In the genomic region with DNA sequence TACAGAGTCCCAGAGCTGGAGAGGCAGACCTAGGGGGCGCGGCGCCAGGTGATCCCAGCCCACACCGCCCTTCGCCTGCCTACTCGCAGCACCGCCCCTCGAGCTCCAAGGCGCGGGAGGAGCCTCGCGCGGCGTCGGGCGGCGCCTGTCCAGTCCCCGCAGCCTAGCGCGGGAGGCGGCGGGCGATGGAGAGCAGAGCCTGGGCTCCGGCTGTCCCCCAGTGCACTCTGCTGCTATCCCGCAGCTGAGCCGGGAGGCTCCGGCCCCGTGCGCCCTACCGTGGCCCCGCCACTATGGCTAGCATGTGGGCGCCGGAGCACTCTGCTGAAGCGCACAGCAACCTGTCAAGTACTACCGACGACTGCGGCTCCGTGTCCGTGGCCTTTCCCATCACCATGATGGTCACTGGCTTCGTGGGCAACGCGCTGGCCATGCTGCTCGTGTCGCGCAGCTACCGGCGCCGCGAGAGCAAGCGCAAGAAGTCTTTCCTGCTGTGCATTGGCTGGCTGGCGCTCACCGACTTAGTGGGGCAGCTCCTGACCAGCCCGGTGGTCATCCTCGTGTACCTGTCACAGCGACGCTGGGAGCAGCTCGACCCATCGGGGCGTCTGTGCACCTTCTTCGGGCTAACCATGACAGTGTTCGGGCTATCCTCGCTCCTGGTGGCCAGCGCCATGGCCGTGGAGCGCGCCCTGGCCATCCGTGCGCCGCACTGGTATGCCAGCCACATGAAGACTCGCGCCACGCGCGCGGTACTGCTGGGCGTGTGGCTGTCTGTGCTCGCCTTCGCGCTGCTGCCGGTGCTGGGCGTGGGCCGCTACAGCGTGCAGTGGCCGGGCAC, we compare ENCODE assay signal across 7 mouse cellular contexts. TPM values are rescaled to one million over a fixed set of nuclear protein-coding genes. Genes with fewer than 3 reads are reported as not detected.
A peak's percentile ranks its signal among the peaks of the same experiment; 100 is the strongest.
DNase-seq lines count a peak whose midpoint lies in the region; ATAC-seq and TF ChIP-seq lines count a peak whose summit lies in the region.

A gene (plus strand): TSS at position 168 of the 841 bp plus-strand sequence.

- H3K4me3 ChIP-seq in hindbrain, embryonic 14.5 days (replicated peaks; ENCODE audit: low read length): peak within 1 kb of the TSS; percentile 51
- peak within 1 kb of the TSS; percentile 45 for H3K4me3 ChIP-seq in small intestine, adult 2 months (ENCODE audit: low read depth, low read length)

- DNase-seq in ES-CJ7 (ENCODE audit: low read depth, low spot score) (peak; percentile 62), ZHBTc4 (ENCODE audit: low read depth, low spot score) (peak; percentile 85)
- DNase-seq in hindbrain, embryonic 14.5 days (ENCODE audit: low spot score): no peak
- peak; percentile 7 to 65 for DNase-seq in left cerebral cortex, postnatal 10 days (ENCODE audit: extremely low spot score in 1 of 2, low spot score in 2 of 2)

- no peak for TF ChIP-seq CTCF in small intestine, adult 2 months (IDR thresholded peaks at IDR 0.05; ENCODE audit: extremely low read depth, insufficient read length, insufficient replicate concordance, low read depth, low read length)

- 2% methylated on average over 84 of the region's 84 CpGs for WGBS in hindbrain, embryonic 14.5 days
- WGBS in small intestine, adult 2 months: 2% methylated on average over 84 of the region's 84 CpGs

- intact Hi-C loops in left cerebral cortex, postnatal 10 days (cut with DNase I): no loop called here

- peaks cover 3% of the 10 kb centered on the region; the same call in 1 of the 2 replicates for H3K4me1 ChIP-seq in hindbrain, embryonic 14.5 days (replicated peaks; ENCODE audit: control insufficient read depth, insufficient read depth, low read length)
- H3K4me1 ChIP-seq in small intestine, adult 2 months (ENCODE audit: control insufficient read depth, insufficient read depth, insufficient read length, low read length): peaks cover 7% of the 10 kb centered on the region; the same call in 1 of the 2 replicates

- peak within 1 kb of the TSS; percentile 93 for H3K4me2 ChIP-seq in hindbrain, embryonic 14.5 days (replicated peaks)

- H3K9ac ChIP-seq in hindbrain, embryonic 14.5 days: peak within 1 kb of the TSS; percentile 52

- no peak within 1 kb of the TSS for H3K27ac ChIP-seq in hindbrain, embryonic 14.5 days
- H3K27ac ChIP-seq in small intestine, adult 2 months (ENCODE audit: insufficient read depth, low read depth, low read length): no peak within 1 kb of the TSS

- ATAC-seq in erythroblast, adult 5-6 weeks (replicated peaks; ENCODE audit: low FRiP score, poor library complexity, severe bottlenecking): peak; percentile 75
- peak; percentile 79 for ATAC-seq in hindbrain, embryonic 14.5 days (ENCODE audit: low FRiP score)
- ATAC-seq in megakaryocyte-erythroid progenitor cell, adult 5-6 weeks (replicated peaks; ENCODE audit: low FRiP score, low TSS enrichment, poor library complexity, severe bottlenecking): peak; percentile 69

- H3K27me3 ChIP-seq in hindbrain, embryonic 14.5 days (ENCODE audit: control insufficient read depth, insufficient read depth, low read length): peaks cover 40% of the 10 kb centered on the region
- H3K27me3 ChIP-seq in small intestine, adult 2 months (ENCODE audit: control insufficient read depth, insufficient read depth, low read length): peaks cover 19% of the 10 kb centered on the region

- TF ChIP-seq POLR2A in small intestine, adult 2 months (IDR thresholded peaks at IDR 0.05; ENCODE audit: low read depth, low read length): no peak

- H3K9me3 ChIP-seq in hindbrain, embryonic 14.5 days (ENCODE audit: control insufficient read depth, low read length): no peaks in the 10 kb centered on the region

- no peaks in the 10 kb centered on the region for H3K36me3 ChIP-seq in hindbrain, embryonic 14.5 days (replicated peaks; ENCODE audit: control insufficient read depth, insufficient read depth)
- no peaks in the 10 kb centered on the region for H3K36me3 ChIP-seq in small intestine, adult 2 months (ENCODE audit: control insufficient read depth, insufficient read depth, low read length)

RNA-seq across cellular contexts. Expression of the gene that starts here (rescaled TPM):
- total RNA-seq in erythroblast, adult 5-6 weeks (2015; ENCODE audit: low replicate concordance): 0.19 and 1.3 TPM in 2 replicates
- total RNA-seq in erythroblast, adult 5-6 weeks (2017; ENCODE audit: low replicate concordance): 0.84 and 1.5 TPM in 2 replicates
- polyA plus RNA-seq in hindbrain, embryonic 14.5 days (2014; fragmentation: Nextera tagmentation; extraction: Ambion mirVana): 7.5 and 9.0 TPM in 2 replicates
- total RNA-seq in left cerebral cortex, postnatal 10 days (2021): 10 to 100 TPM; 13.2 to 16.8 TPM
- total RNA-seq in megakaryocyte-erythroid progenitor cell, adult 5-6 weeks (2014; fragmentation: Nextera tagmentation): 2.9 and 7.8 TPM in 2 replicates
- total RNA-seq in megakaryocyte-erythroid progenitor cell, adult 5-6 weeks (2017): 11.7 and 15.9 TPM in 2 replicates
- 2.5 and 18.4 TPM in 2 replicates for polyA plus RNA-seq in small intestine, adult 2 months (2012; rRNA removed)
